Mouse (Mus musculus): ENCODE measurements at regions not wholly inside any gene's neighbourhood (a gene's known extent, or its start where the extent isn't known, plus 50 kb on each side); places are given as distances from the start of the nearest gene placed in this dataset.

- Histone ChIP-seq H3K27ac (no peak overlapping the region), H3K36me3 (ENCODE audit: insufficient read depth, low read length) (no peaks in the 10 kb centered on the region), H3K27me3 (ENCODE audit: insufficient read depth, low read length) (no peaks in the 10 kb centered on the region), H3K4me3 (replicated peaks; ENCODE audit: low read depth, low read length) (no peak overlapping the region), H3K4me2 (ENCODE audit: low read length) (no peak overlapping the region), H3K9me3 (replicated peaks; ENCODE audit: low read length) (no peaks in the 10 kb centered on the region), H3K9ac (ENCODE audit: low read depth, low read length) (no peak overlapping the region), H3K4me1 (replicated peaks; ENCODE audit: insufficient read depth, low read length) (no peaks in the 10 kb centered on the region)
- ATAC-seq (replicated peaks; ENCODE audit: low FRiP score, low read depth) (no peak), DNase-seq (ENCODE audit: low spot score) (peak; percentile 65)
- 3% methylated on average over 1 of the region's 1 CpGs for WGBS
- TF ChIP-seq CTCF (IDR thresholded peaks at IDR 0.05; ENCODE audit: low read depth): no peak
Observed at GRCm38 (mm10) chr19:18034225-18034624, 196.8 kb upstream of the Pcsk5 start.

DNA sequence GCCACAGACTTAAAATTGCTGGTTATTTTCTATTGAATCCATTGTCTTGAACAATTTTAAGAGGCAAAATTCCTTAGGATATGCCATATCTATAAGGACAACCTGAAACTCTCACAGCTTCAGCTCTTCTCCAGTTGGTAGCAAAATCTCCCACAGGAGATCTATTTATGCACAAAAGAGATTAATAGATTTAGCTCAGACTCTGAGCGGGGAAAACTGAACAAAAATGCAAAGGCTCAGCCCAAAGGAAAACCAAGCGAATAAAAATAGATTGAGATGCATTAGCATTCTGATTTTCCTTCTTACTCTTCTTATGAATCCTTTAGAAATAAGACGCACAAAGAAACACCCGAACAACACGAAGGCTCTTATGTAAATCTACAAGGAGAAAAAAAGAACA is 196.2 kb upstream of the Pcsk5 start:
- H3K27ac ChIP-seq: no peak overlapping the region
- WGBS: 94% methylated on average over 5 of the region's 5 CpGs
- H3K9ac ChIP-seq (ENCODE audit: low read depth, low read length): no peak overlapping the region
- no peaks in the 10 kb centered on the region for H3K27me3 ChIP-seq (ENCODE audit: insufficient read depth, low read length)
- ATAC-seq (replicated peaks; ENCODE audit: low FRiP score, low read depth) (no peak), DNase-seq (ENCODE audit: low spot score) (no peak)
- no peak overlapping the region for H3K4me2 ChIP-seq (ENCODE audit: low read length)
- H3K4me1 ChIP-seq (replicated peaks; ENCODE audit: insufficient read depth, low read length): no peaks in the 10 kb centered on the region
- no peak for TF ChIP-seq CTCF (IDR thresholded peaks at IDR 0.05; ENCODE audit: low read depth)
- H3K9me3 ChIP-seq (replicated peaks; ENCODE audit: low read length): no peaks in the 10 kb centered on the region
- H3K4me3 ChIP-seq (replicated peaks; ENCODE audit: low read depth, low read length): no peak overlapping the region
- no peaks in the 10 kb centered on the region for H3K36me3 ChIP-seq (ENCODE audit: insufficient read depth, low read length)

DNA sequence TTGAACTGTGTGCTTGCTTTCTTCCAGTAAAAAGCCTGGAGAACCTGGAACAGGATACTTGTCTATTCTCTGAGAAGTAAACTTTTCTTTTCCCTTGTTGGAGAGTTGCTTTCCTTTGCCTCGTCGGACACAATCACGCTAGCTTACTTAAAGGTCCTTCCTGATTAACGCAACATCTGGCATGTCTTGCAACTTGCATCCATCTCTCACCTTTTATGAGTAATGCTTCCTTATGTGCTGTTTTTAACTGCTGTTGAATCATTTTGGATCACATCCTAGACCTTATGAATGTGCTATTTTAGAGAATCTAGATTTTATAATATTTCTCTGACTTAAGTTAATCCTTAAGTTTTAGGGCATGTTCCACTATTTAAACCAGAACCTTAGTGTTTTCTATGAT is 188.4 kb upstream of the Pcsk5 start:
- no peak for TF ChIP-seq CTCF (IDR thresholded peaks at IDR 0.05; ENCODE audit: low read depth)
- H3K4me2 ChIP-seq (ENCODE audit: low read length): no peak overlapping the region
- no peaks in the 10 kb centered on the region for H3K9me3 ChIP-seq (replicated peaks; ENCODE audit: low read length)
- no peaks in the 10 kb centered on the region for H3K4me1 ChIP-seq (replicated peaks; ENCODE audit: insufficient read depth, low read length)
- no peaks in the 10 kb centered on the region for H3K36me3 ChIP-seq (ENCODE audit: insufficient read depth, low read length)
- H3K9ac ChIP-seq (ENCODE audit: low read depth, low read length): no peak overlapping the region
- 68% methylated on average over 4 of the region's 4 CpGs for WGBS
- H3K4me3 ChIP-seq (replicated peaks; ENCODE audit: low read depth, low read length): no peak overlapping the region
- no peak for DNase-seq (ENCODE audit: low spot score)
- no peak for ATAC-seq (replicated peaks; ENCODE audit: low FRiP score, low read depth)
- H3K27ac ChIP-seq: no peak overlapping the region
- H3K27me3 ChIP-seq (ENCODE audit: insufficient read depth, low read length): no peaks in the 10 kb centered on the region

DNA sequence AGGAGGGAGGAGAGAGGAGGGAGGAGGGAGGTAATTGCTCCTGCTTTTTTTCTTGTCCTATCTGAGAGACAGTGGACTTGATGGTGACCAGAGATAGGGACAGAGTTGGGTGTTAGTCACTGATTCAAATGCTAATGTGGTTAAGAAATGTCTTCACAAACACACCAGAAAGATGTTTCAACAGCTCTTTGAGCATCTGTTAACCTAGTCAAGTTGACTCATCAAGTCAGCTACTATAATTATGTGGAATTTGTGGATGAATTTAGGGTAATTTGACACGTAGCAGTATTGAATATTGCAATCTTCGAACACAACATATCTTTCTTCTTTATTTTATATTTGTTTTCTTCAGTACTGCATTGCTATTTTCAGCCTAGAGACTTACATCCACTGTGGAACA is 182.9 kb upstream of the Pcsk5 start:
- ATAC-seq (replicated peaks; ENCODE audit: low FRiP score, low read depth) (no peak), DNase-seq (ENCODE audit: low spot score) (no peak)
- Histone ChIP-seq H3K9me3 (replicated peaks; ENCODE audit: low read length) (no peaks in the 10 kb centered on the region), H3K4me3 (replicated peaks; ENCODE audit: low read depth, low read length) (no peak overlapping the region), H3K27me3 (ENCODE audit: insufficient read depth, low read length) (no peaks in the 10 kb centered on the region), H3K9ac (ENCODE audit: low read depth, low read length) (no peak overlapping the region), H3K36me3 (ENCODE audit: insufficient read depth, low read length) (no peaks in the 10 kb centered on the region), H3K4me1 (replicated peaks; ENCODE audit: insufficient read depth, low read length) (no peaks in the 10 kb centered on the region), H3K4me2 (ENCODE audit: low read length) (no peak overlapping the region), H3K27ac (no peak overlapping the region)
- TF ChIP-seq CTCF (IDR thresholded peaks at IDR 0.05; ENCODE audit: low read depth): no peak
- 95% methylated on average over 2 of the region's 2 CpGs for WGBS

GRCm38 (mm10) chr19:18015371-18015770 is 177.9 kb upstream of the Pcsk5 start:
- no peaks in the 10 kb centered on the region for H3K36me3 ChIP-seq (ENCODE audit: insufficient read depth, low read length)
- WGBS: 92% methylated on average over 1 of the region's 1 CpGs
- DNase-seq (ENCODE audit: low spot score): no peak

DNA sequence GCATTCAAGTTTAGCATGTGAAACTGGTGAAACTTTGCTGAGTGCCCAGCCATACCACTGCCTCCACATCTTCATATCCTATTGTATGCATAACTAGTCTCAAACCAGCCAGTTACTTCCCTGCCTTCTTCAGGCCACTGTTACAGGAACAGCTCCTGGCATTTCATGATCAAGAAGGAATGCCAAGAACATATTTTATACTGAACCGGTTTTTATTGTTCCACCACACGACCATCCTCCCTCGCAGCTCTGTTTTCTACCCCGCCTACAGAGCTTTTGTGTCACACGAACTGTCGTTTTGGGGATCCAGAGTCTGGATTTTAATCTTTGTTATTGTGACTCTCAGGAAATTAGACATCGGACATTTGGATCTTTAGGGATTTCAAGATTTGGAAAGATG is 174.6 kb upstream of the Pcsk5 start:
- no peak for TF ChIP-seq CTCF (IDR thresholded peaks at IDR 0.05; ENCODE audit: low read depth)
- H3K4me1 ChIP-seq (replicated peaks; ENCODE audit: insufficient read depth, low read length): no peaks in the 10 kb centered on the region
- H3K4me3 ChIP-seq (replicated peaks; ENCODE audit: low read depth, low read length): no peak overlapping the region
- H3K27ac ChIP-seq: no peak overlapping the region
- H3K9ac ChIP-seq (ENCODE audit: low read depth, low read length): no peak overlapping the region
- ATAC-seq (replicated peaks; ENCODE audit: low FRiP score, low read depth) (no peak), DNase-seq (ENCODE audit: low spot score) (peak; percentile 10)
- H3K9me3 ChIP-seq (replicated peaks; ENCODE audit: low read length): no peaks in the 10 kb centered on the region
- no peak overlapping the region for H3K4me2 ChIP-seq (ENCODE audit: low read length)
- no peaks in the 10 kb centered on the region for H3K36me3 ChIP-seq (ENCODE audit: insufficient read depth, low read length)
- no peaks in the 10 kb centered on the region for H3K27me3 ChIP-seq (ENCODE audit: insufficient read depth, low read length)
- WGBS: 38% methylated on average over 7 of the region's 7 CpGs

More at GRCm38 (mm10) chr19:18015371-18015770, 177.9 kb upstream of the Pcsk5 start:
- Histone ChIP-seq H3K27me3 (ENCODE audit: insufficient read depth, low read length) (no peaks in the 10 kb centered on the region), H3K4me1 (replicated peaks; ENCODE audit: insufficient read depth, low read length) (no peaks in the 10 kb centered on the region), H3K4me2 (ENCODE audit: low read length) (no peak overlapping the region), H3K4me3 (replicated peaks; ENCODE audit: low read depth, low read length) (no peak overlapping the region), H3K9me3 (replicated peaks; ENCODE audit: low read length) (no peaks in the 10 kb centered on the region), H3K9ac (ENCODE audit: low read depth, low read length) (no peak overlapping the region), H3K27ac (no peak overlapping the region)
- no peak for ATAC-seq (replicated peaks; ENCODE audit: low FRiP score, low read depth)
- no peak for TF ChIP-seq CTCF (IDR thresholded peaks at IDR 0.05; ENCODE audit: low read depth)

DNA sequence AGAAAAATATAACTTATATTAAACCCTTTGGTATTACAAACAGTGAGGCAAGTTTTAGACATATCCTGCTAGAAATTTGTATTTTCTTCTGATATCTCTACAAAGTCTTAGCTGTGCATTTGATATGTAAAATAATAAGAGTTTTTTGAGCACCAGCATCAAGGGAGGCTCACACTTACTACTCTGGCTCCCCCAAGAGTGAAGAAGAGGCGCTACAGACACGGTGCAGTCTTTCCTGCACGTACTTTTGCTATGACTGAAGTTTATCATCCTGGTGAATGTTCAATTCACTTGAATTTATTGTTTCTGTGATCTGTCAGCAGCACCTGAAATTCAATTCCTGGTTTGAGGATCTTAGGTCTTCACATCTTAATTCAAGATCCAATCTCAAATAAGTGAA is 160.1 kb upstream of the Pcsk5 start:
- DNase-seq (ENCODE audit: low spot score) (no peak), ATAC-seq (replicated peaks; ENCODE audit: low FRiP score, low read depth) (no peak)
- WGBS: 90% methylated on average over 3 of the region's 3 CpGs
- no peaks in the 10 kb centered on the region for H3K27me3 ChIP-seq (ENCODE audit: insufficient read depth, low read length)
- H3K36me3 ChIP-seq (ENCODE audit: insufficient read depth, low read length): no peaks in the 10 kb centered on the region
- TF ChIP-seq CTCF (IDR thresholded peaks at IDR 0.05; ENCODE audit: low read depth): peak; percentile 39; the same call in 1 of the 2 replicates
- no peak overlapping the region for H3K9ac ChIP-seq (ENCODE audit: low read depth, low read length)
- H3K27ac ChIP-seq: no peak overlapping the region
- no peaks in the 10 kb centered on the region for H3K4me1 ChIP-seq (replicated peaks; ENCODE audit: insufficient read depth, low read length)
- H3K4me2 ChIP-seq (ENCODE audit: low read length): no peak overlapping the region
- H3K9me3 ChIP-seq (replicated peaks; ENCODE audit: low read length): no peaks in the 10 kb centered on the region
- no peak overlapping the region for H3K4me3 ChIP-seq (replicated peaks; ENCODE audit: low read depth, low read length)

Data from kidney, postnatal 0 days (tissue).